Mouse (Mus musculus) myocyte (in vitro differentiated cells): ENCODE measurements around the gene Swap70.
"Not testable (repeated sequence)": the region's sequence is repeated elsewhere in the genome, so short reads cannot be mapped to it uniquely, and the experiment has no call there.

Experiments
- E2F4 ChIP-seq: IDR thresholded peaks from one replicate; pipeline ENCODE4 v1.6.1; 2011; ENCODE audit warnings: mild to moderate bottlenecking, control low read depth, moderate library complexity; ENCODE audit not compliant: insufficient read depth
- MAX ChIP-seq: IDR thresholded peaks from one replicate; pipeline ENCODE4 v1.6.1; 2011; ENCODE audit warnings: low read depth, mild to moderate bottlenecking, control low read depth
- MYOD1 ChIP-seq, 3 experiments: IDR thresholded peaks; one replicate each; pipeline ENCODE4 v1.6.1; 2011; ENCODE audit warnings: control low read depth in 2 of 3, low read depth in 2 of 3, mild to moderate bottlenecking in 2 of 3, moderate library complexity in 1 of 3; ENCODE audit not compliant: insufficient read length in 2 of 3, control insufficient read depth in 1 of 3
- MYOG ChIP-seq, 3 experiments: IDR thresholded peaks; one replicate each; pipeline ENCODE4 v1.6.1; 2011; ENCODE audit warnings: control low read depth in 2 of 3, low read depth in 2 of 3, mild to moderate bottlenecking in 2 of 3; ENCODE audit not compliant: insufficient read length in 2 of 3, control insufficient read depth in 1 of 3, insufficient read depth in 1 of 3
- POLR2A ChIP-seq: IDR thresholded peaks from one replicate; pipeline ENCODE4 v1.6.1; 2011; ENCODE audit warnings: low read depth, mild to moderate bottlenecking, control low read depth, moderate library complexity; ENCODE audit not compliant: insufficient read length
- POLR2AphosphoS2 ChIP-seq: IDR thresholded peaks from one replicate; pipeline ENCODE4 v1.6.1; 2011; ENCODE audit warnings: low read depth, control low read depth; ENCODE audit not compliant: insufficient read length
- TCF3 ChIP-seq: IDR thresholded peaks from one replicate; pipeline ENCODE4 v1.6.1; 2011; ENCODE audit warnings: low read depth, control low read depth; ENCODE audit not compliant: insufficient read length
- USF1 ChIP-seq: IDR thresholded peaks from one replicate; pipeline ENCODE4 v1.6.1; 2011; ENCODE audit warnings: low read depth, mild to moderate bottlenecking, control low read depth, moderate library complexity

- TF ChIP-seq MYOD1 (IDR thresholded peaks at IDR 0.05; ENCODE audit: control insufficient read depth in 1 of 3, insufficient read length in 2 of 3, low read depth in 2 of 3); POLR2AphosphoS2; MYOG (IDR thresholded peaks at IDR 0.05; ENCODE audit: control insufficient read depth in 1 of 3, insufficient read depth in 1 of 3, insufficient read length in 2 of 3, low read depth in 2 of 3); POLR2A; MAX; E2F4; USF1; TCF3: not testable (repeated sequence)
Observed at GRCm38 (mm10) chr7:110231127-110231526, 9.6 kb downstream of the Swap70 start.
